Mouse (Mus musculus): ENCODE measurements at regions not wholly inside any gene's neighbourhood (a gene's known extent, or its start where the extent isn't known, plus 50 kb on each side); places are given as distances from the start of the nearest gene placed in this dataset.

GRCm38 (mm10) chr9:47973130-47973529 is 188.7 kb upstream of the Nxpe4 start:
- H3K27me3 ChIP-seq (ENCODE audit: insufficient read depth, low read length): no peaks in the 10 kb centered on the region
- DNase-seq (peak; percentile 39), ATAC-seq (no peak)
- H3K27ac ChIP-seq (ENCODE audit: low read depth, low read length): no peak overlapping the region
- no peak for TF ChIP-seq CTCF (IDR thresholded peaks at IDR 0.05; ENCODE audit: low read depth)
- no peak overlapping the region for H3K4me2 ChIP-seq (ENCODE audit: low read depth)
- no peaks in the 10 kb centered on the region for H3K36me3 ChIP-seq (ENCODE audit: insufficient read depth)
- no peaks in the 10 kb centered on the region for H3K4me1 ChIP-seq (ENCODE audit: insufficient read depth)
- no peaks in the 10 kb centered on the region for H3K9me3 ChIP-seq (ENCODE audit: low read length)
- 27% methylated on average over 12 of the region's 12 CpGs for WGBS
- no peak overlapping the region for H3K9ac ChIP-seq
- H3K4me3 ChIP-seq (ENCODE audit: low read depth, low read length): no peak overlapping the region

GRCm38 (mm10) chr9:47985356-47986111 is 176.3 kb upstream of the Nxpe4 start:
- Histone ChIP-seq H3K4me2 (ENCODE audit: low read depth) (no peak overlapping the region), H3K4me3 (ENCODE audit: low read depth, low read length) (no peak overlapping the region), H3K4me1 (ENCODE audit: insufficient read depth) (peaks cover 3% of the 10 kb centered on the region; the same call in 1 of the 2 replicates), H3K9me3 (ENCODE audit: low read length) (no peaks in the 10 kb centered on the region), H3K27me3 (ENCODE audit: insufficient read depth, low read length) (no peaks in the 10 kb centered on the region), H3K27ac (ENCODE audit: low read depth, low read length) (peak overlapping the region; percentile 67), H3K36me3 (ENCODE audit: insufficient read depth) (no peaks in the 10 kb centered on the region), H3K9ac (no peak overlapping the region)
- 27% methylated on average over 11 of the region's 11 CpGs for WGBS
- no peak for TF ChIP-seq CTCF (IDR thresholded peaks at IDR 0.05; ENCODE audit: low read depth)
- ATAC-seq (peak; percentile 97), DNase-seq (peak; percentile 65)

- Histone ChIP-seq H3K9me3 (ENCODE audit: low read length) (no peaks in the 10 kb centered on the region), H3K27me3 (ENCODE audit: insufficient read depth, low read length) (no peaks in the 10 kb centered on the region), H3K4me3 (ENCODE audit: low read depth, low read length) (no peak overlapping the region), H3K36me3 (ENCODE audit: insufficient read depth) (no peaks in the 10 kb centered on the region), H3K9ac (no peak overlapping the region), H3K4me2 (ENCODE audit: low read depth) (no peak overlapping the region), H3K4me1 (ENCODE audit: insufficient read depth) (peaks cover 3% of the 10 kb centered on the region; the same call in 1 of the 2 replicates), H3K27ac (ENCODE audit: low read depth, low read length) (no peak overlapping the region)
- DNase-seq: no peak
- no peak for TF ChIP-seq CTCF (IDR thresholded peaks at IDR 0.05; ENCODE audit: low read depth)
- WGBS: 94% methylated on average over 4 of the region's 4 CpGs
- ATAC-seq: no peak
Observed at GRCm38 (mm10) chr9:47987266-47987665, 174.6 kb upstream of the Nxpe4 start.

GRCm38 (mm10) chr9:47994671-47995070 is 167.2 kb upstream of the Nxpe4 start:
- H3K4me1 ChIP-seq (ENCODE audit: insufficient read depth): no peaks in the 10 kb centered on the region
- TF ChIP-seq CTCF (IDR thresholded peaks at IDR 0.05; ENCODE audit: low read depth): no peak
- no peak overlapping the region for H3K9ac ChIP-seq
- DNase-seq (no peak), ATAC-seq (no peak)
- H3K9me3 ChIP-seq (ENCODE audit: low read length): no peaks in the 10 kb centered on the region
- H3K27ac ChIP-seq (ENCODE audit: low read depth, low read length): no peak overlapping the region
- no peaks in the 10 kb centered on the region for H3K36me3 ChIP-seq (ENCODE audit: insufficient read depth)
- H3K4me2 ChIP-seq (ENCODE audit: low read depth): no peak overlapping the region
- no peak overlapping the region for H3K4me3 ChIP-seq (ENCODE audit: low read depth, low read length)
- WGBS: 40% methylated on average over 4 of the region's 4 CpGs
- H3K27me3 ChIP-seq (ENCODE audit: insufficient read depth, low read length): no peaks in the 10 kb centered on the region

GRCm38 (mm10) chr9:47999632-48000031 is 162.2 kb upstream of the Nxpe4 start:
- WGBS: 78% methylated on average over 12 of the region's 12 CpGs
- Histone ChIP-seq H3K4me1 (ENCODE audit: insufficient read depth) (no peaks in the 10 kb centered on the region), H3K4me3 (ENCODE audit: low read depth, low read length) (no peak overlapping the region), H3K9ac (no peak overlapping the region), H3K27me3 (ENCODE audit: insufficient read depth, low read length) (no peaks in the 10 kb centered on the region), H3K4me2 (ENCODE audit: low read depth) (no peak overlapping the region), H3K9me3 (ENCODE audit: low read length) (no peaks in the 10 kb centered on the region), H3K27ac (ENCODE audit: low read depth, low read length) (no peak overlapping the region), H3K36me3 (ENCODE audit: insufficient read depth) (no peaks in the 10 kb centered on the region)
- DNase-seq (no peak), ATAC-seq (no peak)
- no peak for TF ChIP-seq CTCF (IDR thresholded peaks at IDR 0.05; ENCODE audit: low read depth)

GRCm38 (mm10) chr9:48029021-48029420 is 132.8 kb upstream of the Nxpe4 start:
- no peaks in the 10 kb centered on the region for H3K9me3 ChIP-seq (ENCODE audit: low read length)

GRCm38 (mm10) chr9:48030839-48031238 is 131.0 kb upstream of the Nxpe4 start:
- no peak overlapping the region for H3K4me2 ChIP-seq (ENCODE audit: low read depth)
- H3K36me3 ChIP-seq (ENCODE audit: insufficient read depth): no peaks in the 10 kb centered on the region
- DNase-seq (no peak), ATAC-seq (no peak)
- 86% methylated on average over 3 of the region's 3 CpGs for WGBS
- no peaks in the 10 kb centered on the region for H3K9me3 ChIP-seq (ENCODE audit: low read length)
- TF ChIP-seq CTCF (IDR thresholded peaks at IDR 0.05; ENCODE audit: low read depth): no peak
- H3K4me3 ChIP-seq (ENCODE audit: low read depth, low read length): no peak overlapping the region
- no peak overlapping the region for H3K27ac ChIP-seq (ENCODE audit: low read depth, low read length)
- H3K9ac ChIP-seq: no peak overlapping the region
- no peaks in the 10 kb centered on the region for H3K4me1 ChIP-seq (ENCODE audit: insufficient read depth)
- no peaks in the 10 kb centered on the region for H3K27me3 ChIP-seq (ENCODE audit: insufficient read depth, low read length)

More at GRCm38 (mm10) chr9:48029021-48029420, 132.8 kb upstream of the Nxpe4 start:
- Histone ChIP-seq H3K9ac (no peak overlapping the region), H3K4me2 (ENCODE audit: low read depth) (no peak overlapping the region), H3K36me3 (ENCODE audit: insufficient read depth) (no peaks in the 10 kb centered on the region), H3K27me3 (ENCODE audit: insufficient read depth, low read length) (no peaks in the 10 kb centered on the region), H3K4me1 (ENCODE audit: insufficient read depth) (no peaks in the 10 kb centered on the region), H3K4me3 (ENCODE audit: low read depth, low read length) (no peak overlapping the region), H3K27ac (ENCODE audit: low read depth, low read length) (no peak overlapping the region)
- WGBS: 88% methylated on average over 3 of the region's 3 CpGs
- no peak for DNase-seq
- TF ChIP-seq CTCF (IDR thresholded peaks at IDR 0.05; ENCODE audit: low read depth): no peak
- no peak for ATAC-seq

All from forebrain, postnatal 0 days (tissue).